Mouse (Mus musculus): ENCODE measurements around the gene Lypd5.

Lypd5 gene

DNA sequence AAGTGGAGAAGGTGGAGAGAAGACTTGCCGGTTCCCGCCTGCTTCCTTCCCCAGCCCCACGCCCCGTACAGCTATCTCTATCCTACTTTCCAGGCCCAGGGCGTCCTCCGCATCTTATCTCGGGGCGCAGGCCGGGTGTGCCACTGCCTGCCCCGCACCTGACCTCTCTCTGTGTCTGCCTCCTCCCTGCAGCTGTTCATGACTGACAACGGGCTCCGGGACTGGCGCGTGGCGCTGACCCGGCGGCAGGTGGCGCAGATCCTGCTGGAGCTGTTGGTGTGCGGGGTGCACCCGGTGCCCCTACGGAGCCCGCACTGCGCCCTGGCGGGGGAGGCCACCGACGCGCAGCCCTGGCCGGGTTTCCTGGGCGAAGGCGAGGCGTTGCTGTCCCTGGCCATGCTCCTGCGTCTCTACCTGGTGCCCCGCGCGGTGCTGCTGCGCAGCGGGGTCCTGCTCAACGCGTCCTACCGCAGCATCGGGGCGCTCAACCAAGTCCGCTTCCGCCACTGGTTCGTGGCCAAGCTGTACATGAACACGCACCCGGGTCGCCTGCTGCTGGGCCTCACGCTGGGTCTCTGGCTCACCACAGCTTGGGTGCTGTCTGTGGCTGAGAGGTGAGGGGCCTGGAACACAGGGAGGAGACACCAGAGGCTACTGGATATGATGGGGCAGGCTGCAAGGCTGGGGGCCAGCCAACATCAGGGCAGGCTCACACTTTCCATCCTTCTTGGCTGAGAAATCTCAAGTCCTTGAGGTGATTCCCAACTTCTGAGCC lies 28.3 kb downstream of the Lypd5 start:
- in situ Hi-C loops (cut with MboI; ENCODE audit: unreplicated experiment in 2 of 2): no loop called here

DNA sequence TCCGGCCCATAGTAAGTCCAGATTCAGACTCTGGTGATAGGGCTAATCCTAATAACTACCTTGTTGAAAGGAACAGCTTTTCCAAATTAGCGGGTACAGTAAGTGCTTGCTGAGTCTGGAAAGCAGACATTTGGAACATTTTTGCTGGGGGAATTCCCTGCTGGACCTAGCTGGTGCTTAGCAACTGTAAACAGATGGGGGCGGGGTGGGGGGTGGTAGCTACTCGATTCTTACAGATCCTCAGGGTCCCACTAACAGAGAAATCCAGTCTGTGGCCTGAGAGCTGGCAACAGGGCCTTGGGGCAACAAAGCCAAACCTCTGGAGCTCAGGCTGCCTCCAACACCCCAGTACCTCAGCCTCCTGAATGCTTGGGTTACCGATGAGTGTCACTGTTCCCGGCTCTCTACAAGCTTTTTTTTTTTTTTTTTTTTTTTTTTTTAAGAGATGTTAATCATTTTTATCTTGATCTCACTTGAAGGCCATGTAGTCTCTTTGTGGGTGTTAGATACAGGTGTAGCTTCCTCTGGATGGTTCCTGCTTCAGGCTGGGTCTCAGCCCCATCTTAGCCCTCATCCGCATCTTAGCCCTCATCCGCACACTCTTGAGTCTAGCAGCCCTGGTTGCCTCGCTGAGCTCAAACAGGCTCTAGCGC lies 29.2 kb downstream of the Lypd5 start:
- in situ Hi-C loops (cut with MboI; ENCODE audit: unreplicated experiment in 2 of 2): no loop called here

GRCm38 (mm10) chr7:24379934-24380333 lies 30.9 kb downstream of the Lypd5 start:
- in situ Hi-C loops (cut with MboI; ENCODE audit: unreplicated experiment in 2 of 2): no loop called here

DNA sequence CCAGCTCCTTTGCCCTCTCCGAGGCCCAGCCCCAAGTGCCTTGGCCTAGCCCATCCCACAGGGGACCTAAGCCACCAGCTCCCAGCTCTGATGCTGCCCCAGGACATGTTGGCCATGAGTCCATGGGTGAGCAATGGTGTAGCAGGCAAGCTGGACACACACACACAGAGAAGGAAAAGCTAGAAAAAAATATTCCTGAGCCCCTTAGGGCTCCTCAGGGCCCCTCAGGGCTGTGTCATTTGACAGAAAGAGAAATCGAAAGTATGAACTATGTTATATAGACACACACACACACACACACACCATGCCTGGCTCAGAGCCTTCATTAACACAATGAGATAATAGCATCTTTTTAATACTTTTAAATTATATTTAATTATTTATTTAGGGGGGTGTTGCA lies 31.4 kb downstream of the Lypd5 start:
- in situ Hi-C loops (cut with MboI; ENCODE audit: unreplicated experiment in 2 of 2): no loop called here

DNA sequence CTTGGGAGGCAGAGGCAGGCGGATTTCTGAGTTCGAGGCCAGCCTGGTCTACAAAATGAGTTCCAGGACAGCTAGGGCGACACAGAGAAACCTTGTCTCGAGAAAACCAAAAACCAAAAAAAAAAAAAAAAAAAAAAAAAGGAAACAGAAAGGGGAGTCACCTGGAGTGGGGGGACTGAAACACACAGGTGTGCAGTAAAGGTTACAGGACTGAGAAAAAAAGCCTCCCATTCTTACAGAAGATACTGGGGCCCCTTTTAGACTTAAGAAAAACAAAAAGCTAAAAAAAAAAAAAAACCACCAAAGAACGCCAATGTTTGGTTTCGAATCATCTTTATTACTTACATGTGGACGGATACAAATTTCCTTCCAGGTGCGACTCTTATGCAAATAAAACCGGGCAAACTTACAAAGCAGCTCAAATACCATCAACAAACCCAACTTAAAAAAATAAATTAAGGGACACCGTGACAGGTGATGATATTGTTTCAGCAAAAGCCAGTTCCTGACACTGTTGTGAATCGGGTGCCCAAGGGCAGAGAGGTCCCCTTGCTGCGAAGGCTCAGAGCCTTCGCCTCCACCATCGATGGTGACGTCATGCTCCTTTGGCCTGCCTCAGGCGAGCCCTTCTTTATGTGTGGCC lies 33.9 kb downstream of the Lypd5 start:
- in situ Hi-C loops (cut with MboI; ENCODE audit: unreplicated experiment in 2 of 2): no loop called here

GRCm38 (mm10) chr7:24384070-24384469 lies 35.1 kb downstream of the Lypd5 start:
- in situ Hi-C loops (cut with MboI; ENCODE audit: unreplicated experiment in 2 of 2): no loop called here

DNA sequence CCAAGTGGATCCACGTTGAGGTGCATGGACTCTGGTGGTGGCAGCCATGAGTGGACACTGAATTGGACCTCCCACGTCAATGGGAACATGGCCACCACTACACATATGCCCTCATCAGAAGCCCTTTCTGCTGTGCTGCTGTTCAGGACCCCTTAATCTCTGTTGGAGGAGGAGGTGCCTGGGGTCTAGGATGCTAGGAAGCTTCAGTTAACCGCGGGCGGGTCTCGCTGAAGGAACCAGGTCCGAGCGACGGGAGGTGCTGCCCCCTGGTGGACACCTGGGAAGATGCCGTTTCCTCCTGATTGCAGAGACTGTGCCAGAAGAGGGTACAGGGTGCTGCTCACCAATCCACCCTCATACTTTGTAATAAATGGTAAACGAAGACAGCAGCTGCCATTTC lies 35.8 kb downstream of the Lypd5 start:
- in situ Hi-C loops (cut with MboI; ENCODE audit: unreplicated experiment in 2 of 2): no loop called here

DNA sequence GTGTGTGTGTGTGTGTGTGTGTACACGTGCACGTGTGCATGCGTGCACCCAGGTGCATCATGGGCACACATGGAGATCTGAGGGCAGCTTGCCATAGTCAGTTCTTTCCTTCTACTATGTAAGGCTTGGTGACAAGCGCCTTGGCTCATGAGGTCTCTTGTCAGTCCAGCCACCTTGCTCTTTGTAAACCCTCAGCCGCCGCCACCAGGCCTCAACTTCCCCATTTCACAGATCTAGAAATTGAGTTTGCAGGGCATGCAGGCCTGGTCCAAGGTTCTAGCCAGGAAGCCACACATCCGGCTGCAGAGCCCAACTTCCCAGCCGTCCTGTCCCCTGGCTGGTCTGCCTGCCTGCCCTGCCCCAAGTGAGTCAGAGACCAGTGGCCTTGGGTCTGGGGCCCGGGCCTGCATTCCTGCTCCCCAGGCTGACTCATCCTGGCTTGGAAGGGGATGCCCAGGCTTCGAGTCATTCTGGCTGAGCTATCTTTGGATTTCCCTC lies 38.1 kb downstream of the Lypd5 start:
- in situ Hi-C loops (cut with MboI; ENCODE audit: unreplicated experiment in 2 of 2): no loop called here

GRCm38 (mm10) chr7:24389516-24390187 lies 40.7 kb downstream of the Lypd5 start:
- in situ Hi-C loops (cut with MboI; ENCODE audit: unreplicated experiment in 2 of 2): loop anchor here in 1 of 2 experiments (10.0 kb wide), 1 partner anchor 75 kb away; the partner anchor contains the start of gene Zfp94

- in situ Hi-C loops (cut with MboI; ENCODE audit: unreplicated experiment in 2 of 2): loop anchor here in 1 of 2 experiments (10.0 kb wide), 1 partner anchor 76 kb away; the partner anchor contains the start of gene Zfp94
Observed at GRCm38 (mm10) chr7:24390512-24390911, 41.5 kb downstream of the Lypd5 start.

DNA sequence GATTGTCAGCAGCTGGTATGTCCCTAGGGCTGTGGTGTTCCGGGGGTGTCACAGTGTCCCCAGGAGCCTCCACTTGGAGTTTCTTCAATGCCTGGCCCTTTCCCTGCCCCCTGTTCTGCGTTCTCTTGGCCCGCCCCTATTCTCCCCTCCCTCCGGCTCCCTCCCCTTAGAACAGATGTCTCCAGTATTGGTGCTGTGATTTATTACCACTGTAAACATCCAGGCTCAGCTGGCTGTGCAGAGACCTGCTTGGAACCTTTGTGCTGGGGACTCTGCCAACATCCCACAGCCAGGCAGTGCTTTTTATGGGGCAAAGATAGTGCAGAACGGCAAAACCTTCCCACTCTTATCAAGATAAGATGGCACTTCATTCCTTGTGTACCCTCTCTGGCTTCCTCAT lies 42.1 kb downstream of the Lypd5 start:
- in situ Hi-C loops (cut with MboI; ENCODE audit: unreplicated experiment in 2 of 2): loop anchor here in 1 of 2 experiments (10.0 kb wide), 1 partner anchor 76 kb away; the partner anchor contains the start of gene Zfp94

GRCm38 (mm10) chr7:24391687-24392086 lies 42.7 kb downstream of the Lypd5 start:
- in situ Hi-C loops (cut with MboI; ENCODE audit: unreplicated experiment in 2 of 2): loop anchor here in 1 of 2 experiments (10.0 kb wide), 1 partner anchor 77 kb away; the partner anchor contains the start of gene Zfp94

GRCm38 (mm10) chr7:24394054-24394453 lies 45.1 kb downstream of the Lypd5 start:
- in situ Hi-C loops (cut with MboI; ENCODE audit: unreplicated experiment in 2 of 2): loop anchor here in 1 of 2 experiments (10.0 kb wide), 1 partner anchor 79 kb away; the partner anchor contains the start of gene Zfp94

GRCm38 (mm10) chr7:24394475-24395161 lies 45.6 kb downstream of the Lypd5 start:
- in situ Hi-C loops (cut with MboI; ENCODE audit: unreplicated experiment in 2 of 2): loop anchor here in 1 of 2 experiments (10.0 kb wide), 1 partner anchor 80 kb away; the partner anchor contains the start of gene Zfp94

GRCm38 (mm10) chr7:24396832-24397231 lies 47.8 kb downstream of the Lypd5 start:
- in situ Hi-C loops (cut with MboI; ENCODE audit: unreplicated experiment in 2 of 2): loop anchor here in 1 of 2 experiments (10.0 kb wide), 1 partner anchor 82 kb away; the partner anchor contains the start of gene Zfp94

GRCm38 (mm10) chr7:24398364-24398913 lies 49.4 kb downstream of the Lypd5 start:
- in situ Hi-C loops (cut with MboI; ENCODE audit: unreplicated experiment in 2 of 2): loop anchor here in 1 of 2 experiments (10.0 kb wide), 1 partner anchor 84 kb away; the partner anchor contains the start of gene Zfp94

GRCm38 (mm10) chr7:24399256-24400081 lies 50.5 kb downstream of the Lypd5 start, which contains the start of gene Smg9:
Smg9 (plus strand) TSS chr7:24399619.
- in situ Hi-C loops (cut with MboI; ENCODE audit: unreplicated experiment in 2 of 2): loop anchor here in 1 of 2 experiments (10.0 kb wide), 1 partner anchor 85 kb away; the partner anchor contains the start of gene Zfp94

DNA sequence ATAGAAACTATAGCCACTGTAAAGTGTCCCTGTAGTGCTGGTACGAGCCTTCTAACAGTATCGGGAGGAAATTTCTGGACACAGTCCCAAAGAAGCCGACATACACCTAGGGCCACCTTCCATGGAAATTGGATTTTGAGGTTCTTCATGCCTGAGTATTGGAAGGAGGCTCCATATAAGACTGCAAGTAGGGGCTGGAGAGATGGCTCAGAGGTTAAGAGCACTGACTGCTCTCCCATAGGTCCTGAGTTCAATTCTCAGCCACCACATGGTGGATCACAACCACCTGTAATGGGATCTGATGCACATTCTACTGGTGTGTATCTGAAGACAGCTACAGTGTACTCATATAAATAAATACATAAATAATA lies 51.1 kb downstream of the Lypd5 start:
- in situ Hi-C loops (cut with MboI; ENCODE audit: unreplicated experiment in 2 of 2): no loop called here

Measured in v-Abl transformed pro-B cells (cell line).